Mouse (Mus musculus): ENCODE measurements around the gene Rapgef4. TPM values are rescaled to one million over a fixed set of nuclear protein-coding genes. Genes with fewer than 3 reads are reported as not detected.

The Rapgef4 gene
- polyA plus RNA-seq, 1 experiment from 2014 or later, result 5.6 TPM

- no peak overlapping the region for H3K9ac ChIP-seq
- no peaks in the 10 kb centered on the region for H3K9me3 ChIP-seq (replicated peaks)
- WGBS, result 96% methylated on average over 1 of the region's 1 CpGs
- H3K4me3 ChIP-seq, result no peak overlapping the region
- H3K4me2 ChIP-seq (replicated peaks), result no peak overlapping the region
- no peaks in the 10 kb centered on the region for H3K27me3 ChIP-seq
- H3K36me3 ChIP-seq, result no peaks in the 10 kb centered on the region
- no peaks in the 10 kb centered on the region for H3K4me1 ChIP-seq
- ATAC-seq (ENCODE audit: low FRiP score), result no peak
- no peak overlapping the region for H3K27ac ChIP-seq
Observed at GRCm38 (mm10) chr2:72018736-72019135, 37.7 kb downstream of the Rapgef4 start.

- Histone ChIP-seq H3K27me3 (no peaks in the 10 kb centered on the region), H3K4me1 (no peaks in the 10 kb centered on the region), H3K36me3 (no peaks in the 10 kb centered on the region), H3K9ac (no peak overlapping the region), H3K27ac (no peak overlapping the region), H3K9me3 (replicated peaks) (no peaks in the 10 kb centered on the region), H3K4me3 (no peak overlapping the region), H3K4me2 (replicated peaks) (no peak overlapping the region)
- ATAC-seq (ENCODE audit: low FRiP score), result no peak
- 92% methylated on average over 15 of the region's 15 CpGs for WGBS
Observed at GRCm38 (mm10) chr2:72020755-72021154, 39.7 kb downstream of the Rapgef4 start.

- no peak overlapping the region for H3K4me3 ChIP-seq
- no peak overlapping the region for H3K27ac ChIP-seq
- H3K9ac ChIP-seq, result no peak overlapping the region
- no peaks in the 10 kb centered on the region for H3K27me3 ChIP-seq
- no peaks in the 10 kb centered on the region for H3K4me1 ChIP-seq
- H3K9me3 ChIP-seq (replicated peaks), result no peaks in the 10 kb centered on the region
- ATAC-seq (ENCODE audit: low FRiP score), result no peak
- H3K36me3 ChIP-seq, result no peaks in the 10 kb centered on the region
- no peak overlapping the region for H3K4me2 ChIP-seq (replicated peaks)
- WGBS, result 83% methylated on average over 5 of the region's 5 CpGs
Observed at GRCm38 (mm10) chr2:72021440-72021839, 40.4 kb downstream of the Rapgef4 start.

GRCm38 (mm10) chr2:72021845-72022244, 40.8 kb downstream of the Rapgef4 start:
- H3K27me3 ChIP-seq, result no peaks in the 10 kb centered on the region
- no peak for ATAC-seq (ENCODE audit: low FRiP score)
- H3K4me2 ChIP-seq (replicated peaks), result no peak overlapping the region
- H3K4me3 ChIP-seq, result no peak overlapping the region
- no peaks in the 10 kb centered on the region for H3K4me1 ChIP-seq
- no peak overlapping the region for H3K27ac ChIP-seq
- no peak overlapping the region for H3K9ac ChIP-seq
- no peaks in the 10 kb centered on the region for H3K9me3 ChIP-seq (replicated peaks)
- WGBS, result 56% methylated on average over 3 of the region's 3 CpGs
- no peaks in the 10 kb centered on the region for H3K36me3 ChIP-seq

GRCm38 (mm10) chr2:72023791-72024190, 42.8 kb downstream of the Rapgef4 start:
- no peak overlapping the region for H3K9ac ChIP-seq
- H3K9me3 ChIP-seq (replicated peaks), result no peaks in the 10 kb centered on the region
- no peak overlapping the region for H3K27ac ChIP-seq
- WGBS, result 93% methylated on average over 5 of the region's 5 CpGs
- H3K27me3 ChIP-seq, result no peaks in the 10 kb centered on the region
- no peaks in the 10 kb centered on the region for H3K4me1 ChIP-seq
- H3K4me2 ChIP-seq (replicated peaks), result no peak overlapping the region
- H3K4me3 ChIP-seq, result no peak overlapping the region
- no peaks in the 10 kb centered on the region for H3K36me3 ChIP-seq
- ATAC-seq (ENCODE audit: low FRiP score), result no peak

- no peaks in the 10 kb centered on the region for H3K4me1 ChIP-seq
- 92% methylated on average over 5 of the region's 5 CpGs for WGBS
- no peak for ATAC-seq (ENCODE audit: low FRiP score)
- H3K27me3 ChIP-seq, result no peaks in the 10 kb centered on the region
- no peak overlapping the region for H3K27ac ChIP-seq
- no peak overlapping the region for H3K9ac ChIP-seq
- H3K4me3 ChIP-seq, result no peak overlapping the region
- no peaks in the 10 kb centered on the region for H3K36me3 ChIP-seq
- H3K4me2 ChIP-seq (replicated peaks), result no peak overlapping the region
- no peaks in the 10 kb centered on the region for H3K9me3 ChIP-seq (replicated peaks)
Observed at GRCm38 (mm10) chr2:72025660-72026059, 44.6 kb downstream of the Rapgef4 start.

- H3K27ac ChIP-seq, result no peak overlapping the region
- no peak overlapping the region for H3K4me2 ChIP-seq (replicated peaks)
- H3K27me3 ChIP-seq, result no peaks in the 10 kb centered on the region
- ATAC-seq (ENCODE audit: low FRiP score), result no peak
- H3K9me3 ChIP-seq (replicated peaks), result no peaks in the 10 kb centered on the region
- H3K9ac ChIP-seq, result no peak overlapping the region
- H3K36me3 ChIP-seq, result no peaks in the 10 kb centered on the region
- no peaks in the 10 kb centered on the region for H3K4me1 ChIP-seq
- H3K4me3 ChIP-seq, result no peak overlapping the region
- 97% methylated on average over 1 of the region's 1 CpGs for WGBS
Observed at GRCm38 (mm10) chr2:72026506-72026905, 45.5 kb downstream of the Rapgef4 start.

GRCm38 (mm10) chr2:72029081-72029480, 48.0 kb downstream of the Rapgef4 start:
- no peaks in the 10 kb centered on the region for H3K9me3 ChIP-seq (replicated peaks)
- 82% methylated on average over 1 of the region's 1 CpGs for WGBS
- no peak overlapping the region for H3K4me2 ChIP-seq (replicated peaks)
- no peak overlapping the region for H3K4me3 ChIP-seq
- no peak for ATAC-seq (ENCODE audit: low FRiP score)
- H3K9ac ChIP-seq, result no peak overlapping the region
- no peaks in the 10 kb centered on the region for H3K4me1 ChIP-seq
- no peaks in the 10 kb centered on the region for H3K27me3 ChIP-seq
- H3K27ac ChIP-seq, result no peak overlapping the region
- H3K36me3 ChIP-seq, result no peaks in the 10 kb centered on the region

GRCm38 (mm10) chr2:72029586-72030144, 48.6 kb downstream of the Rapgef4 start:
- H3K9me3 ChIP-seq (replicated peaks), result no peaks in the 10 kb centered on the region
- H3K4me1 ChIP-seq, result no peaks in the 10 kb centered on the region
- 82% methylated on average over 5 of the region's 5 CpGs for WGBS
- H3K27me3 ChIP-seq, result no peaks in the 10 kb centered on the region
- H3K4me3 ChIP-seq, result no peak overlapping the region
- H3K4me2 ChIP-seq (replicated peaks), result no peak overlapping the region
- H3K27ac ChIP-seq, result no peak overlapping the region
- no peak overlapping the region for H3K9ac ChIP-seq
- ATAC-seq (ENCODE audit: low FRiP score), result no peak
- no peaks in the 10 kb centered on the region for H3K36me3 ChIP-seq

- no peak for ATAC-seq (ENCODE audit: low FRiP score)
- no peaks in the 10 kb centered on the region for H3K36me3 ChIP-seq
- H3K9ac ChIP-seq, result no peak overlapping the region
- WGBS, result 75% methylated on average over 5 of the region's 5 CpGs
- H3K27ac ChIP-seq, result no peak overlapping the region
- H3K9me3 ChIP-seq (replicated peaks), result no peaks in the 10 kb centered on the region
- H3K4me2 ChIP-seq (replicated peaks), result no peak overlapping the region
- no peaks in the 10 kb centered on the region for H3K27me3 ChIP-seq
- no peak overlapping the region for H3K4me3 ChIP-seq
- H3K4me1 ChIP-seq, result no peaks in the 10 kb centered on the region
Observed at GRCm38 (mm10) chr2:72031717-72032116, 50.7 kb downstream of the Rapgef4 start.

GRCm38 (mm10) chr2:72035616-72036015, 54.6 kb downstream of the Rapgef4 start:
- ATAC-seq (ENCODE audit: low FRiP score), result no peak
- H3K4me1 ChIP-seq, result peaks cover 11% of the 10 kb centered on the region; the same call in 1 of the 2 replicates

GRCm38 (mm10) chr2:72037357-72037756, 56.3 kb downstream of the Rapgef4 start:
- Histone ChIP-seq H3K4me2 (replicated peaks) (no peak overlapping the region), H3K27ac (no peak overlapping the region), H3K4me1 (peaks cover 11% of the 10 kb centered on the region; the same call in 1 of the 2 replicates), H3K9me3 (replicated peaks) (no peaks in the 10 kb centered on the region), H3K36me3 (no peaks in the 10 kb centered on the region), H3K9ac (no peak overlapping the region), H3K27me3 (no peaks in the 10 kb centered on the region), H3K4me3 (no peak overlapping the region)
- whole genome bisulfite sequencing, result 87% methylated on average over 5 of the region's 5 CpGs
- no peak for ATAC-seq (ENCODE audit: low FRiP score)

More at GRCm38 (mm10) chr2:72035616-72036015, 54.6 kb downstream of the Rapgef4 start:
- H3K27me3 ChIP-seq, result no peaks in the 10 kb centered on the region
- no peaks in the 10 kb centered on the region for H3K36me3 ChIP-seq
- H3K9me3 ChIP-seq (replicated peaks), result no peaks in the 10 kb centered on the region
- no peak overlapping the region for H3K27ac ChIP-seq
- H3K4me2 ChIP-seq (replicated peaks), result no peak overlapping the region
- no peak overlapping the region for H3K4me3 ChIP-seq
- WGBS, result 55% methylated on average over 8 of the region's 8 CpGs
- H3K9ac ChIP-seq, result no peak overlapping the region

GRCm38 (mm10) chr2:72038235-72038634, 57.2 kb downstream of the Rapgef4 start:
- Histone ChIP-seq H3K9me3 (replicated peaks) (no peaks in the 10 kb centered on the region), H3K36me3 (no peaks in the 10 kb centered on the region), H3K4me3 (no peak overlapping the region), H3K27me3 (no peaks in the 10 kb centered on the region), H3K4me2 (replicated peaks) (no peak overlapping the region), H3K9ac (no peak overlapping the region), H3K27ac (no peak overlapping the region), H3K4me1 (peaks cover 11% of the 10 kb centered on the region; the same call in 1 of the 2 replicates)
- WGBS, result 33% methylated on average over 1 of the region's 1 CpGs
- no peak for ATAC-seq (ENCODE audit: low FRiP score)

Data from hindbrain, embryonic 12.5 days (tissue).